Mouse (Mus musculus) left cerebral cortex, postnatal 4 days (tissue): Measurements from ENCODE around the gene Pdia2. TPM values are rescaled to one million over a fixed set of nuclear protein-coding genes. Genes with fewer than 3 reads are reported as not detected.

ENCODE experiments used
- DNase-seq: peaks from one replicate; pipeline ENCODE4 v3.0.0-alpha.2; 2022
- intact Hi-C: fragments of 180-260 bp; cut with DNase I; formaldehyde crosslinking; loops from one replicate; pipeline ENCODE4 v1.15.1; 2025
- total RNA-seq, 2 experiments: library from RNA; stranded (reverse); gene quantifications; 2 replicates each; pipeline ENCODE4 v1.2.3; 2021

Gene Pdia2
- total RNA-seq, result under 1 TPM; 0.40 to 0.80 TPM

- intact Hi-C loops, result no loop called here
- DNase-seq, result no peak
These were observed at the start of gene Pdia2 for GRCm38 (mm10) chr17:26198892-26199291. Gene Pdia2, minus strand, starts transcription at chr17:26199087.

- intact Hi-C loops, result loop anchor here (10.0 kb wide), 1 partner anchor 109 kb away; the partner anchor contains the start of gene Axin1
- DNase-seq, result peak; percentile 96
These were observed 45.4 kb upstream of the Pdia2 start, which contains the start of gene Fam234a for GRCm38 (mm10) chr17:26244101-26244841. Gene Fam234a, minus strand, starts transcription at chr17:26244242.

- no peak for DNase-seq
These were observed 44.7 kb upstream of the Pdia2 start for GRCm38 (mm10) chr17:26243471-26244100.

GRCm38 (mm10) chr17:26240990-26241389 is 42.1 kb upstream of the Pdia2 start:
- DNase-seq, result no peak
- intact Hi-C loops, result loop anchor here (10.0 kb wide), 1 partner anchor 106 kb away; the partner anchor contains the start of gene Axin1

More at GRCm38 (mm10) chr17:26243471-26244100, 44.7 kb upstream of the Pdia2 start:
- intact Hi-C loops, result loop anchor here (10.0 kb wide), 1 partner anchor 109 kb away; the partner anchor contains the start of gene Axin1

GRCm38 (mm10) chr17:26240120-26240790 is 41.4 kb upstream of the Pdia2 start:
- no peak for DNase-seq
- intact Hi-C loops, result loop anchor here (10.0 kb wide), 1 partner anchor 105 kb away; the partner anchor contains the start of gene Axin1

- intact Hi-C loops, result no loop called here
- no peak for DNase-seq
These were observed 40.7 kb upstream of the Pdia2 start for GRCm38 (mm10) chr17:26239551-26239950.

- DNase-seq, result no peak
- intact Hi-C loops, result no loop called here
These were observed 38.8 kb upstream of the Pdia2 start for GRCm38 (mm10) chr17:26237667-26238066.

- intact Hi-C loops, result no loop called here
- no peak for DNase-seq
These were observed 36.4 kb upstream of the Pdia2 start for GRCm38 (mm10) chr17:26235077-26235815.

GRCm38 (mm10) chr17:26234386-26234785 is 35.5 kb upstream of the Pdia2 start:
- DNase-seq, result no peak

GRCm38 (mm10) chr17:26232863-26233262 is 34.0 kb upstream of the Pdia2 start:
- no peak for DNase-seq
- intact Hi-C loops, result no loop called here

More at GRCm38 (mm10) chr17:26234386-26234785, 35.5 kb upstream of the Pdia2 start:
- intact Hi-C loops, result no loop called here

GRCm38 (mm10) chr17:26231156-26231555 is 32.3 kb upstream of the Pdia2 start:
- no peak for DNase-seq
- intact Hi-C loops, result no loop called here

GRCm38 (mm10) chr17:26229776-26230175 is 30.9 kb upstream of the Pdia2 start:
- no peak for DNase-seq
- intact Hi-C loops, result no loop called here

- intact Hi-C loops, result no loop called here
- no peak for DNase-seq
These were observed 26.3 kb upstream of the Pdia2 start for GRCm38 (mm10) chr17:26225150-26225549.

GRCm38 (mm10) chr17:26221508-26221907 is 22.6 kb upstream of the Pdia2 start:
- intact Hi-C loops, result no loop called here
- no peak for DNase-seq

GRCm38 (mm10) chr17:26212681-26213080 is 13.8 kb upstream of the Pdia2 start:
- intact Hi-C loops, result no loop called here
- DNase-seq, result no peak

GRCm38 (mm10) chr17:26212241-26212640 is 13.4 kb upstream of the Pdia2 start:
- DNase-seq, result no peak
- intact Hi-C loops, result no loop called here

GRCm38 (mm10) chr17:26207686-26208085 is 8.8 kb upstream of the Pdia2 start, which contains the start of gene Arhgdig:
Gene Arhgdig, minus strand, starts transcription at chr17:26207786.
- intact Hi-C loops, result no loop called here
- no peak for DNase-seq

GRCm38 (mm10) chr17:26206392-26206791 is 7.5 kb upstream of the Pdia2 start:
- DNase-seq, result no peak
- intact Hi-C loops, result no loop called here

GRCm38 (mm10) chr17:26204766-26205165 is 5.9 kb upstream of the Pdia2 start:
- intact Hi-C loops, result no loop called here
- DNase-seq, result no peak

- no peak for DNase-seq
- intact Hi-C loops, result no loop called here
These were observed 4.5 kb upstream of the Pdia2 start for GRCm38 (mm10) chr17:26203321-26203811.
